Mouse (Mus musculus): ENCODE results near the gene Xrcc3.

Gene Xrcc3

GRCm38 (mm10) chr12:111814769-111815762 lies 1.4 kb upstream of the Xrcc3 start:
- DNase-seq: no peak

- DNase-seq: no peak
Measured at GRCm38 (mm10) chr12:111813111-111813765, 435 bp downstream of the Xrcc3 start.

- no peak for DNase-seq
Measured at GRCm38 (mm10) chr12:111812611-111813010, 1.1 kb downstream of the Xrcc3 start.

GRCm38 (mm10) chr12:111812075-111812474 lies 1.6 kb downstream of the Xrcc3 start:
- DNase-seq: no peak

- DNase-seq: peak; percentile 49
Measured at GRCm38 (mm10) chr12:111809762-111810161, 3.9 kb downstream of the Xrcc3 start.

GRCm38 (mm10) chr12:111808775-111809174 lies 4.9 kb downstream of the Xrcc3 start:
- no peak for DNase-seq

- DNase-seq: no peak
Measured at GRCm38 (mm10) chr12:111803538-111803937, 10.1 kb downstream of the Xrcc3 start.

GRCm38 (mm10) chr12:111800459-111801183 lies 13.1 kb downstream of the Xrcc3 start:
- no peak for DNase-seq

GRCm38 (mm10) chr12:111798493-111798892 lies 15.2 kb downstream of the Xrcc3 start:
- DNase-seq: no peak

- DNase-seq: no peak
Measured at GRCm38 (mm10) chr12:111797251-111797650, 16.4 kb downstream of the Xrcc3 start.

- DNase-seq: no peak
Measured at GRCm38 (mm10) chr12:111795180-111795895, 18.3 kb downstream of the Xrcc3 start.

GRCm38 (mm10) chr12:111794526-111795179 lies 19.0 kb downstream of the Xrcc3 start:
- no peak for DNase-seq

- DNase-seq: peak; percentile 45
Measured at GRCm38 (mm10) chr12:111794102-111794501, 19.6 kb downstream of the Xrcc3 start.

- peak; percentile 46 for DNase-seq
Measured at GRCm38 (mm10) chr12:111791474-111792104, 22.1 kb downstream of the Xrcc3 start.

GRCm38 (mm10) chr12:111790631-111791030 lies 23.0 kb downstream of the Xrcc3 start:
- DNase-seq: no peak

GRCm38 (mm10) chr12:111790090-111790489 lies 23.6 kb downstream of the Xrcc3 start:
- no peak for DNase-seq

- no peak for DNase-seq
Measured at GRCm38 (mm10) chr12:111787015-111787414, 26.7 kb downstream of the Xrcc3 start.

GRCm38 (mm10) chr12:111785174-111785573 lies 28.5 kb downstream of the Xrcc3 start:
- no peak for DNase-seq

GRCm38 (mm10) chr12:111779544-111779943 lies 34.1 kb downstream of the Xrcc3 start:
- DNase-seq: no peak

GRCm38 (mm10) chr12:111777919-111778318 lies 35.8 kb downstream of the Xrcc3 start:
- no peak for DNase-seq

- no peak for DNase-seq
Measured at GRCm38 (mm10) chr12:111774845-111775244, 38.8 kb downstream of the Xrcc3 start.
